ENCODE assay signal across 11 mouse cellular contexts in the genomic region with DNA sequence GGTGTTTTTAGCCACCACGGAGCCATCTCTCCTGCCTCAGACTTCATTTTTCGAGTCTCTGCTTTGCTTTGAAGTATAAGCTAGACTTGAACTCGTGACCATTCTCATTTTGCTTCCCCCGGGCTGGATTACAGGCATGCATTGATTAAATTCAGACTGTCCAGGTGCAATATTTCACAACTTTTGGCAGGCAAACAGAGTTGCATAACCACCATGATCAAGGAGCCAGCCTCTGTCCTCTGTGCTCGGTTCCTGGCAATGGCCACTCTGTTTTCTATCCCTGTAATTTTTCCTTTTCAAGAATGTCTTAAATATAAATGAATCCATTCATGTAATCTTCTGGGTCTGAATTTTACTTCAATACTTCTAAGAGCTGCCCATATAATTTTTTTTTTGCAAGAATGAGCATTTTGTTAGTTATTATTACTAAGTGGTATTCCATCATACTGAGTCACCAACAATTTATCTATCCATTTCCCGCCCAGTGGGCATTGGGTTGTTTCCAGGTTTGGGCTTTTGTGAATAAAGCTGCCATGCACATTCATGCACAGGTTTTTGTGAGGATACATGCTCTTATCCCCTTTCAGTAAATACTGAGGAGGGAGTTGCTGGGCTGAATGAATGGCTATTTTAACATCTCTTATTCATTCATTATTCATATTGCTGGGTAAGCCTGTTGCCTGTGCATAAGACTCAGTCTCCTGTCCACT.
DNase-seq lines count a peak whose midpoint lies in the region; ATAC-seq and TF ChIP-seq lines count a peak whose summit lies in the region.
"Had no signal": no experiment of that assay in that cellular context is flagged by ENCODE, and none has a peak within 500 bp of the region (broad histone marks: within the 10 kb centered on the region; RNA-seq: fewer than 3 reads in every experiment).

No protein-coding gene starts in this region.

- WGBS in heart, embryonic 12.5 days = 77% methylated on average over 6 of the region's 6 CpGs
- 70% methylated on average over 6 of the region's 6 CpGs for WGBS in lung, postnatal 0 days
- WGBS in neural tube, embryonic 15.5 days = 89% methylated on average over 6 of the region's 6 CpGs

- TF ChIP-seq EP300 in lung, postnatal 0 days (IDR thresholded peaks at IDR 0.05) = no peak

- H3K4me2 ChIP-seq in heart, embryonic 12.5 days = no peak overlapping the region
- H3K4me2 ChIP-seq in lung, postnatal 0 days (replicated peaks; ENCODE audit: low read depth, low read length) = no peak overlapping the region
- no peak overlapping the region for H3K4me2 ChIP-seq in myocyte (ENCODE audit: low read depth)
- H3K4me2 ChIP-seq in neural tube, embryonic 15.5 days = no peak overlapping the region

- H3K36me3 ChIP-seq in heart, embryonic 12.5 days = no peaks in the 10 kb centered on the region
- no peaks in the 10 kb centered on the region; the same call in 1 of the 2 replicates for H3K36me3 ChIP-seq in lung, postnatal 0 days (ENCODE audit: insufficient read depth, low read length)
- no peaks in the 10 kb centered on the region for H3K36me3 ChIP-seq in myocyte (ENCODE audit: control insufficient read depth, insufficient read depth)
- peaks cover 7% of the 10 kb centered on the region; the same call in 1 of the 2 replicates for H3K36me3 ChIP-seq in neural tube, embryonic 15.5 days

- H3ac ChIP-seq in myocyte (ENCODE audit: control insufficient read depth, insufficient read length) = no peak overlapping the region

- H3K27me3 ChIP-seq in heart, embryonic 12.5 days (replicated peaks) = no peaks in the 10 kb centered on the region
- H3K27me3 ChIP-seq in lung, postnatal 0 days (replicated peaks; ENCODE audit: insufficient read depth, low read length) = no peaks in the 10 kb centered on the region
- no peaks in the 10 kb centered on the region for H3K27me3 ChIP-seq in myocyte (ENCODE audit: control insufficient read depth, insufficient read depth, insufficient read length)
- no peaks in the 10 kb centered on the region for H3K27me3 ChIP-seq in neural tube, embryonic 15.5 days (replicated peaks)

- no peak for TF ChIP-seq POLR2A in myocyte (IDR thresholded peaks at IDR 0.05; ENCODE audit: insufficient read length, low read depth)

- DNase-seq in adrenal gland, adult 2 months = peak; percentile 32
- no peak for DNase-seq in adrenal gland, postnatal 25 days
- peak; percentile 57 to 75 for DNase-seq in heart, adult 9 months (ENCODE audit: low spot score in 2 of 2)
- peak; percentile 62 for DNase-seq in lung, postnatal 14 days
- DNase-seq in lung, postnatal 0 days (ENCODE audit: low spot score) = no peak
- DNase-seq: left cerebral cortex, postnatal 4 days had no signal

- H3K4me3 ChIP-seq in heart, embryonic 12.5 days = no peak overlapping the region
- H3K4me3 ChIP-seq in lung, postnatal 0 days (ENCODE audit: low read depth, low read length) = no peak overlapping the region
- H3K4me3 ChIP-seq in myocyte = no peak overlapping the region
- H3K4me3 ChIP-seq in neural tube, embryonic 15.5 days (replicated peaks) = no peak overlapping the region

- H3K79me2 ChIP-seq in myocyte (ENCODE audit: control insufficient read depth, insufficient read depth) = no peaks in the 10 kb centered on the region

- H3K27ac ChIP-seq in heart, embryonic 12.5 days (ENCODE audit: poor library complexity, severe bottlenecking) = no peak overlapping the region
- H3K27ac ChIP-seq in lung, postnatal 0 days (ENCODE audit: low read length) = no peak overlapping the region
- no peak overlapping the region for H3K27ac ChIP-seq in neural tube, embryonic 15.5 days (replicated peaks)
- H3K27ac ChIP-seq: macrophage had no signal

- no peak overlapping the region for H3K9ac ChIP-seq in heart, embryonic 12.5 days
- no peak overlapping the region for H3K9ac ChIP-seq in lung, postnatal 0 days (replicated peaks; ENCODE audit: low read depth)
- H3K9ac ChIP-seq in neural tube, embryonic 15.5 days (replicated peaks) = no peak overlapping the region

- no peak for ATAC-seq in heart, embryonic 12.5 days (ENCODE audit: insufficient number of reproducible peaks, low FRiP score)
- ATAC-seq in lung, postnatal 0 days = no peak
- no peak for ATAC-seq in neural tube, embryonic 15.5 days (ENCODE audit: low FRiP score)

- peaks cover 8% of the 10 kb centered on the region for H3K4me1 ChIP-seq in heart, embryonic 12.5 days (replicated peaks)
- H3K4me1 ChIP-seq in lung, postnatal 0 days (ENCODE audit: insufficient read depth, low read depth, low read length) = no peaks in the 10 kb centered on the region
- H3K4me1 ChIP-seq in neural tube, embryonic 15.5 days = 0 out of 2 replicates have a peak, but pooled peaks cover 5% of the 10 kb centered on the region

- TF ChIP-seq CTCF in lung, postnatal 0 days (IDR thresholded peaks at IDR 0.05) = no peak

- no peaks in the 10 kb centered on the region for H3K9me3 ChIP-seq in heart, embryonic 12.5 days (replicated peaks)
- H3K9me3 ChIP-seq in lung, postnatal 0 days (ENCODE audit: low read length) = no peaks in the 10 kb centered on the region
- no peaks in the 10 kb centered on the region for H3K9me3 ChIP-seq in neural tube, embryonic 15.5 days (replicated peaks)
- H3K9me3 ChIP-seq: G1E had no signal

TF ChIP-seq in myocyte, 11 proteins besides CTCF, POLR2A, EP300 and RAD21:
- TF ChIP-seq TCF12 (IDR thresholded peaks at IDR 0.05; ENCODE audit: insufficient read depth, poor library complexity, severe bottlenecking) (no peak), MAX (IDR thresholded peaks at IDR 0.05; ENCODE audit: low read depth) (no peak), CEBPB (IDR thresholded peaks at IDR 0.05; ENCODE audit: insufficient read depth, poor library complexity, severe bottlenecking) (0 out of 2 replicates have a peak, but pooled peaks have one; percentile 44)

Comparison
In these comparisons a context has a peak if more than half of its experiments do, and no peak if none do; other contexts are left out.
1. DNase-seq: peak in adrenal gland, adult 2 months (single experiment), heart, adult 9 months (2 of 2) and lung, postnatal 14 days (single experiment); none in adrenal gland, postnatal 25 days (single experiment) and lung, postnatal 0 days (single experiment).